Mouse (Mus musculus) G1E (cell line): ENCODE data around the gene Gm43552. TPM values are rescaled to one million over a fixed set of nuclear protein-coding genes. Genes with fewer than 3 reads are reported as not detected.
A peak's percentile ranks its signal among the peaks of the same experiment; 100 is the strongest.

ENCODE experiments used
- ATAC-seq: 2 replicates; pipeline ENCODE4 v1.8.0; 2016; ENCODE audit warnings: mild to moderate bottlenecking; ENCODE audit not compliant: insufficient number of reproducible peaks, poor library complexity, low FRiP score, severe bottlenecking; ENCODE audit errors: extremely low read depth
- DNase-seq: peaks from one replicate; pipeline ENCODE4 v3.0.0; 2012; ENCODE audit warnings: low spot score
- H3K27me3 ChIP-seq: 2 replicates; pipeline ENCODE4 v1.6.1; 2012; ENCODE audit warnings: mild to moderate bottlenecking, low read length, inconsistent platforms; ENCODE audit not compliant: insufficient read depth
- H3K36me3 ChIP-seq: replicated peaks from 2 replicates; pipeline ENCODE3; 2012; ENCODE audit warnings: mild to moderate bottlenecking, inconsistent platforms
- H3K4me1 ChIP-seq: 2 replicates; pipeline ENCODE4 v1.6.1; 2012; ENCODE audit warnings: low read depth, low read length, inconsistent platforms, mixed read lengths; ENCODE audit not compliant: insufficient read depth
- H3K4me3 ChIP-seq: 2 replicates; pipeline ENCODE4 v1.5.1; 2012; ENCODE audit warnings: low read depth, mild to moderate bottlenecking, inconsistent platforms, low read length, moderate library complexity, mixed read lengths
- H3K9me3 ChIP-seq: replicated peaks from 2 replicates; pipeline ENCODE4 v1.6.1; 2012; ENCODE audit warnings: inconsistent platforms
- CTCF ChIP-seq: IDR thresholded peaks from 2 replicates; pipeline ENCODE4 v1.5.1; 2012; ENCODE audit warnings: low read depth, low read length, inconsistent platforms, mixed read lengths
- GATA1 ChIP-seq: IDR thresholded peaks from 2 replicates; pipeline ENCODE4 v1.6.1; 2012; ENCODE audit warnings: borderline replicate concordance, low read length, inconsistent platforms, mixed read lengths
- GATA2 ChIP-seq: IDR thresholded peaks from 2 replicates; pipeline ENCODE4 v1.6.1; 2012; ENCODE audit warnings: low read depth, low read length, inconsistent platforms, borderline replicate concordance
- POLR2AphosphoS5 ChIP-seq: IDR thresholded peaks from 2 replicates; pipeline ENCODE4 v1.6.1; 2012; ENCODE audit warnings: low read depth, low read length, inconsistent platforms; ENCODE audit not compliant: insufficient replicate concordance
- TAL1 ChIP-seq: conservative IDR thresholded peaks from 2 replicates; pipeline ENCODE4 v1.6.1; 2012; ENCODE audit warnings: low read depth, low read length, inconsistent platforms, mixed read lengths
- polyA plus RNA-seq: library from polyadenylated mRNA; stranded (reverse); fragments of >175 nt; gene quantifications from 2 replicates; pipeline ENCODE4 v1.2.3, GENCODE M21; 2012
- total RNA-seq, 2 experiments: library from RNA; stranded (forward) in 1 of 2; stranded (reverse) in 1 of 2; fragments of 200-1000 nt in 1 of 2; fragments of >200 nt in 1 of 2; fragmentation: Nextera tagmentation in 1 of 2; gene quantifications; 2 replicates each; pipeline ENCODE4 v1.2.3; 2014 to 2017

Gene Gm43552
- total and polyA plus RNA-seq, 3 experiments: 17.8 TPM; not detected in 2

DNA sequence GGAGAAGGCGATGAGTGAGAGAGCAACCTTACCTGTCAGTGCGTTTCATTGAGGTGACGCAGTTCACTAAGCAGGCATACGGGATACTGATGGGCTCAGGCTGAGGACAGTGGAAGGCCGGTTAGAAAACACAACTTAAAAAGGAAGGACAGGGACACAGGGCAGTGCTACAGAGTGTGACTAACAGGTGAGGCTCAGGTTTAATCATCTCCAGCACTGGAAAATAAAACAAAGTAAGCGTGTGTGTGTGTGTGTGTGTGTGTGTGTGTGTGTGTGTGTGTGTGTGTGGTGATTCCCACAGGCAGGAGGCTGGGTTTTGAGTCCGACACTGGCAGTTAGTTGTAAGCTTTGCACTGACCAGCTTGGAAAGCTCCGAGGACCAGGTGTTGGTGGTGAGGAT, 69.8 kb downstream of the Gm43552 start:
- no peak for DNase-seq
- H3K4me3 ChIP-seq: no peak overlapping the region
- TF ChIP-seq CTCF: no peak
- no peak for TF ChIP-seq POLR2AphosphoS5
- TF ChIP-seq GATA2: no peak
- no peak for TF ChIP-seq GATA1
- TF ChIP-seq TAL1: no peak
- no peaks in the 10 kb centered on the region for H3K27me3 ChIP-seq
- peaks cover 19% of the 10 kb centered on the region for H3K36me3 ChIP-seq
- peaks cover 47% of the 10 kb centered on the region for H3K4me1 ChIP-seq
- ATAC-seq: no peak
- H3K9me3 ChIP-seq: no peaks in the 10 kb centered on the region

DNA sequence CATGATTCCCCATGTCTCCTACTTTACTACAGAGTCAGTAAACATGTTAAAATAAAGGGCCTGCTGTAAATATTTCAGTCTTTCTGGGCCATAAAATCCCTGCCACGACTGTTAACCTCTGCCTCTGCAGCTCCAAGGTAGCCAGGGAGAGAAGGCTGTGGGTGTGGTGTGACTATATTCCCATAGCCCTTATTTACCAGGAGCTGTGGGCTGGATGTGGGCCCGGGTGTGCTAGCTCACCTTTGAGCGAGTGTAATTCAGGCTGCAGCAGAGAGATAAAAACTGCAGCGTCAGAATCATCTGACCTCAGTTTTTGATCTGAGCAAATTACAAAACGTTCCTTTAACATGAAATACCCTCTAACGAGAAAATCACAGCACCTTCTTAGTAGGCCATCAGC, 71.8 kb downstream of the Gm43552 start:
- no peak overlapping the region for H3K4me3 ChIP-seq
- H3K9me3 ChIP-seq: no peaks in the 10 kb centered on the region
- ATAC-seq (peak; percentile 65), DNase-seq (no peak)
- H3K36me3 ChIP-seq: peaks cover 27% of the 10 kb centered on the region
- peaks cover 56% of the 10 kb centered on the region for H3K4me1 ChIP-seq
- no peak for TF ChIP-seq GATA1
- TF ChIP-seq TAL1: peak; percentile 51
- no peak for TF ChIP-seq GATA2
- no peak for TF ChIP-seq CTCF
- TF ChIP-seq POLR2AphosphoS5: no peak
- no peaks in the 10 kb centered on the region for H3K27me3 ChIP-seq

DNA sequence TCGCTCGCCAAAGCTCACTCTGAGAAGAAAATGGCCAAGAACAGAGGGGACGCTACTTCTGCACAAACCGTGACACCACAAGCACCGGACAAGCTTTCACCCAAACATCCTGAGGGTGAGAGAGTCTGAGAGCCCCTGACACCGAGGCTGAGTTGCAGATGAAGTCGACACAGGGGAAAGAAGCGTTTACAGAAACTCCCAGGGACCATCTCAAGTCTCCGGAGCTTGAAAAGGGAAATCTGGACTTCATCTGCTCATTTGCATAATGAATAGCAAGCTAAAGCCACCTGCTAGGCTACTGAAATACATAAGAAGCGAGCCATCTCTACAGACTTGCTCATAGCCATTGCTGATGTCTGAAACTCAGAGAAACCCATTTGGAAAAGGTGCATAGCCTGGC, 73.5 kb downstream of the Gm43552 start:
- no peak for ATAC-seq
- Histone ChIP-seq H3K4me3 (no peak overlapping the region), H3K27me3 (no peaks in the 10 kb centered on the region), H3K36me3 (peaks cover 29% of the 10 kb centered on the region), H3K4me1 (peaks cover 52% of the 10 kb centered on the region), H3K9me3 (no peaks in the 10 kb centered on the region)
- no peak for DNase-seq
- no peak for TF ChIP-seq TAL1
- TF ChIP-seq POLR2AphosphoS5: no peak

GRCm38 (mm10) chr5:65415653-65416458, 76.8 kb downstream of the Gm43552 start:
- TF ChIP-seq POLR2AphosphoS5 (no peak), CTCF (no peak)
- no peaks in the 10 kb centered on the region for H3K9me3 ChIP-seq
- ATAC-seq (no peak), DNase-seq (no peak)
- H3K4me1 ChIP-seq: peaks cover 25% of the 10 kb centered on the region
- no peaks in the 10 kb centered on the region for H3K27me3 ChIP-seq
- peaks cover 28% of the 10 kb centered on the region for H3K36me3 ChIP-seq
- H3K4me3 ChIP-seq: no peak overlapping the region

DNA sequence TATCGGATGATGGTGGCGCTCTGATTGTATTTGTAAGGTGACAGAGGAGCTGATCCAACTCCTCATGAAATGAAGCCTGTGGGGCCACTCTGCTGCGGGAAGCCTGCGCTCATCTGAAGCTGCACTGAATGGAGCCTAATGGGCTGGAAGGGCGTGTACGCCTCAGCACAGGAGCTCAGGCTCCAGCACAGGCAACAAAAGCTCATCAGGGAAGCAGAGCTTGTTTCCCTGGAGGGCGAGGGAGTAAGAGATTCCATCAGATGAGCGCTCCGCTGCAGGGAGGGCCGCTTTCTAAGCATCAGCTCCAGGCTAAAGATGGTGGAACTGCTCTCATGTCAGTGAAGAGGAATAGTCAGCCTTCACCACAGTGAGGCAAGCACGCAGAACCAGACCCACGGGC, 84.6 kb downstream of the Gm43552 start:
- ATAC-seq (no peak), DNase-seq (no peak)
- H3K36me3 ChIP-seq: peaks cover 78% of the 10 kb centered on the region

GRCm38 (mm10) chr5:65401251-65401994, 91.2 kb downstream of the Gm43552 start:
- H3K4me3 ChIP-seq: no peak overlapping the region
- TF ChIP-seq TAL1: no peak
- peak; percentile 94 for TF ChIP-seq CTCF
- H3K9me3 ChIP-seq: no peaks in the 10 kb centered on the region
- H3K36me3 ChIP-seq: peaks cover 91% of the 10 kb centered on the region
- no peaks in the 10 kb centered on the region for H3K4me1 ChIP-seq
- no peaks in the 10 kb centered on the region for H3K27me3 ChIP-seq
- ATAC-seq: 0 out of 2 replicates have a peak, but pooled peaks have one; percentile 15
- peak; percentile 39 for DNase-seq

More for the DNA sequence above, 84.6 kb downstream of the Gm43552 start:
- no peak overlapping the region for H3K4me3 ChIP-seq
- H3K4me1 ChIP-seq: no peaks in the 10 kb centered on the region
- TF ChIP-seq CTCF (no peak), POLR2AphosphoS5 (no peak), GATA1 (no peak), GATA2 (no peak), TAL1 (no peak)
- no peaks in the 10 kb centered on the region for H3K27me3 ChIP-seq
- H3K9me3 ChIP-seq: no peaks in the 10 kb centered on the region

- H3K4me1 ChIP-seq: peaks cover 13% of the 10 kb centered on the region; the same call in 1 of the 2 replicates
- H3K4me3 ChIP-seq: no peak overlapping the region
- no peak for ATAC-seq
- TF ChIP-seq GATA2 (no peak), POLR2AphosphoS5 (no peak), TAL1 (no peak), GATA1 (no peak), CTCF (no peak)
- no peaks in the 10 kb centered on the region for H3K27me3 ChIP-seq
- H3K9me3 ChIP-seq: no peaks in the 10 kb centered on the region
- DNase-seq: no peak
- H3K36me3 ChIP-seq: peaks cover 74% of the 10 kb centered on the region
These were observed 98.2 kb downstream of the Gm43552 start for GRCm38 (mm10) chr5:65394425-65394824.
